Mouse (Mus musculus): ENCODE measurements around the gene Ampd3. TPM values are rescaled to one million over a fixed set of nuclear protein-coding genes. Genes with fewer than 3 reads are reported as not detected.

Gene Ampd3
- polyA plus RNA-seq, 1 experiment: 17.6 TPM

- no peak for TF ChIP-seq GATA1 (IDR thresholded peaks at IDR 0.05; ENCODE audit: low read length)
Measured at GRCm38 (mm10) chr7:110781231-110781711, 13.3 kb downstream of the Ampd3 start.

GRCm38 (mm10) chr7:110782135-110782534, 14.1 kb downstream of the Ampd3 start:
- no peak for TF ChIP-seq GATA1 (IDR thresholded peaks at IDR 0.05; ENCODE audit: low read length)

GRCm38 (mm10) chr7:110782845-110783478, 15.0 kb downstream of the Ampd3 start:
- TF ChIP-seq GATA1 (IDR thresholded peaks at IDR 0.05; ENCODE audit: low read length): no peak

GRCm38 (mm10) chr7:110784965-110785364, 17.0 kb downstream of the Ampd3 start:
- TF ChIP-seq GATA1 (IDR thresholded peaks at IDR 0.05; ENCODE audit: low read length): no peak

- TF ChIP-seq GATA1 (IDR thresholded peaks at IDR 0.05; ENCODE audit: low read length): no peak
Measured at GRCm38 (mm10) chr7:110785741-110786146, 17.7 kb downstream of the Ampd3 start.

GRCm38 (mm10) chr7:110787310-110787709, 19.3 kb downstream of the Ampd3 start:
- TF ChIP-seq GATA1 (IDR thresholded peaks at IDR 0.05; ENCODE audit: low read length): no peak

GRCm38 (mm10) chr7:110790878-110791277, 22.9 kb downstream of the Ampd3 start:
- TF ChIP-seq GATA1 (IDR thresholded peaks at IDR 0.05; ENCODE audit: low read length): no peak

GRCm38 (mm10) chr7:110792201-110792600, 24.2 kb downstream of the Ampd3 start:
- TF ChIP-seq GATA1 (IDR thresholded peaks at IDR 0.05; ENCODE audit: low read length): no peak

- TF ChIP-seq GATA1 (IDR thresholded peaks at IDR 0.05; ENCODE audit: low read length): no peak
Measured at GRCm38 (mm10) chr7:110792834-110793233, 24.8 kb downstream of the Ampd3 start.

- TF ChIP-seq GATA1 (IDR thresholded peaks at IDR 0.05; ENCODE audit: low read length): no peak
Measured at GRCm38 (mm10) chr7:110794722-110795121, 26.7 kb downstream of the Ampd3 start.

- no peak for TF ChIP-seq GATA1 (IDR thresholded peaks at IDR 0.05; ENCODE audit: low read length)
Measured at GRCm38 (mm10) chr7:110796367-110797051, 28.5 kb downstream of the Ampd3 start.

- no peak for TF ChIP-seq GATA1 (IDR thresholded peaks at IDR 0.05; ENCODE audit: low read length)
Measured at GRCm38 (mm10) chr7:110797722-110798409, 29.9 kb downstream of the Ampd3 start.

- no peak for TF ChIP-seq GATA1 (IDR thresholded peaks at IDR 0.05; ENCODE audit: low read length)
Measured at GRCm38 (mm10) chr7:110801028-110801427, 33.0 kb downstream of the Ampd3 start.

GRCm38 (mm10) chr7:110803131-110803530, 35.1 kb downstream of the Ampd3 start:
- TF ChIP-seq GATA1 (IDR thresholded peaks at IDR 0.05; ENCODE audit: low read length): no peak

- no peak for TF ChIP-seq GATA1 (IDR thresholded peaks at IDR 0.05; ENCODE audit: low read length)
Measured at GRCm38 (mm10) chr7:110804266-110804665, 36.3 kb downstream of the Ampd3 start.

GRCm38 (mm10) chr7:110807460-110808030, 39.5 kb downstream of the Ampd3 start:
- TF ChIP-seq GATA1 (IDR thresholded peaks at IDR 0.05; ENCODE audit: low read length): no peak
